ENCODE assay signal across 27 mouse cellular contexts in the genomic region with DNA sequence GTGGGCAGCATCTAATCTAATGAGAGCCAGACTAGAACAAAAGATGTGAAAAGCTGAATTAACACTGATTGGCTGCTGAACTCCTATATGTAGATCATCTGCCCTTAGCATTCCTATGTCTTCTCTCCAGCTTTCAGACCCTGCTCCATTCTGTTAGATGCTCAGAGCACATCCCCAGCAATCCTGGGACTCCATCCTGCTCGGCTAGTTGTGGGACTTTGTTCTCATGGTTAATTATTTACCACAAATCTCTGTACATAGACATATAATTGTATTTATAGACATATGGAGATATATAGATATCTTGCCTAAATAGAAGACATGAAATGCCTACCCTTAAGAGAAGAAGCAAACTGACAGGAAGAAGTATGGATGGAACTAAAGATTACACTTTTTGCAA. TPM values are rescaled to one million over a fixed set of nuclear protein-coding genes. Genes with fewer than 3 reads are reported as not detected.
DNase-seq lines count a peak whose midpoint lies in the region; ATAC-seq and TF ChIP-seq lines count a peak whose summit lies in the region.
"Had no signal": no experiment of that assay in that cellular context is flagged by ENCODE, and none has a peak within 500 bp of the region (broad histone marks: within the 10 kb centered on the region; RNA-seq: fewer than 3 reads in every experiment).

No protein-coding gene starts in this region.

- H3K4me3 ChIP-seq in liver, embryonic 14.5 days (ENCODE audit: insufficient read depth in 1 of 2, low read depth in 2 of 2, low read length in 2 of 2): no peak overlapping the region
- no peak overlapping the region for H3K4me3 ChIP-seq in liver, embryonic 11.5 days (ENCODE audit: low read depth, low read length)
- no peak overlapping the region for H3K4me3 ChIP-seq in intestine, embryonic 15.5 days (replicated peaks)
- no peak overlapping the region for H3K4me3 ChIP-seq in intestine, embryonic 16.5 days (ENCODE audit: low read length)
- H3K4me3 ChIP-seq: embryonic facial prominence, embryonic 10.5 days; embryonic facial prominence, embryonic 13.5 days; erythroblast, embryonic 14.5 days; forebrain, embryonic 12.5 days; forebrain, embryonic 15.5 days; heart, embryonic 10.5 days; heart, embryonic 13.5 days had no signal

- DNase-seq in liver, embryonic 14.5 days (ENCODE audit: low read depth in 3 of 3, low spot score in 3 of 3): no peak
- no peak for DNase-seq in liver, embryonic 11.5 days (ENCODE audit: low spot score)
- no peak for DNase-seq in thymus, postnatal 14 days
- DNase-seq: adrenal gland, adult 2 months; adrenal gland, postnatal 14 days; cerebellum, adult 11 months; cerebellum, adult 2 months; cerebellum, adult 9-11 months; cerebellum, postnatal 25 days; embryo, embryonic 11 days; gastrocnemius, postnatal 14 days; heart, adult 18-20 months; heart, postnatal 14 days; heart, postnatal 4 days had no signal

- no peak overlapping the region for H3K9ac ChIP-seq in liver, embryonic 14.5 days (replicated peaks)
- no peak overlapping the region for H3K9ac ChIP-seq in liver, embryonic 11.5 days (ENCODE audit: low read depth, low read length)
- no peak overlapping the region for H3K9ac ChIP-seq in intestine, embryonic 15.5 days
- no peak overlapping the region for H3K9ac ChIP-seq in intestine, embryonic 16.5 days (ENCODE audit: low read depth, low read length)
- H3K9ac ChIP-seq: embryonic facial prominence, embryonic 13.5 days; forebrain, embryonic 12.5 days; forebrain, embryonic 15.5 days; heart, embryonic 13.5 days; hindbrain, embryonic 14.5 days had no signal

- no peaks in the 10 kb centered on the region for H3K9me3 ChIP-seq in liver, embryonic 14.5 days (ENCODE audit: control insufficient read depth, low read length)
- no peaks in the 10 kb centered on the region for H3K9me3 ChIP-seq in liver, embryonic 11.5 days (ENCODE audit: control insufficient read depth, low read length)
- no peaks in the 10 kb centered on the region for H3K9me3 ChIP-seq in intestine, embryonic 15.5 days
- H3K9me3 ChIP-seq in intestine, embryonic 16.5 days (ENCODE audit: control insufficient read depth, low read length): no peaks in the 10 kb centered on the region
- H3K9me3 ChIP-seq: embryonic facial prominence, embryonic 10.5 days; embryonic facial prominence, embryonic 13.5 days; forebrain, embryonic 12.5 days; forebrain, embryonic 15.5 days; heart, embryonic 10.5 days; heart, embryonic 13.5 days had no signal

- H3K27me3 ChIP-seq in liver, embryonic 14.5 days (ENCODE audit: control insufficient read depth, insufficient read depth, low read length): no peaks in the 10 kb centered on the region
- no peaks in the 10 kb centered on the region for H3K27me3 ChIP-seq in liver, embryonic 11.5 days (replicated peaks; ENCODE audit: control insufficient read depth, insufficient read depth, low read length)
- no peaks in the 10 kb centered on the region for H3K27me3 ChIP-seq in intestine, embryonic 15.5 days (replicated peaks)
- H3K27me3 ChIP-seq in intestine, embryonic 16.5 days (replicated peaks; ENCODE audit: control insufficient read depth, insufficient read depth, low read length): no peaks in the 10 kb centered on the region
- H3K27me3 ChIP-seq: embryonic facial prominence, embryonic 13.5 days; forebrain, embryonic 12.5 days; forebrain, embryonic 15.5 days; heart, embryonic 13.5 days had no signal

- no peaks in the 10 kb centered on the region for H3K36me3 ChIP-seq in liver, embryonic 14.5 days (replicated peaks; ENCODE audit: control insufficient read depth, insufficient read depth, low read depth)
- no peaks in the 10 kb centered on the region for H3K36me3 ChIP-seq in liver, embryonic 11.5 days (ENCODE audit: control insufficient read depth, insufficient read depth, low read length)
- no peaks in the 10 kb centered on the region for H3K36me3 ChIP-seq in intestine, embryonic 15.5 days
- no peaks in the 10 kb centered on the region for H3K36me3 ChIP-seq in intestine, embryonic 16.5 days (ENCODE audit: control insufficient read depth, insufficient read depth, low read length)
- H3K36me3 ChIP-seq: embryonic facial prominence, embryonic 10.5 days; embryonic facial prominence, embryonic 13.5 days; forebrain, embryonic 12.5 days; forebrain, embryonic 15.5 days; heart, embryonic 10.5 days; heart, embryonic 13.5 days had no signal

- no peak overlapping the region for H3K27ac ChIP-seq in liver, embryonic 14.5 days
- H3K27ac ChIP-seq in liver, embryonic 11.5 days (ENCODE audit: low read depth, low read length): no peak overlapping the region
- no peak overlapping the region for H3K27ac ChIP-seq in intestine, embryonic 15.5 days
- H3K27ac ChIP-seq in intestine, embryonic 16.5 days (ENCODE audit: low read length): 0 out of 2 replicates have a peak overlapping the region, but pooled peaks have one; percentile 10
- H3K27ac ChIP-seq: embryonic facial prominence, embryonic 10.5 days; embryonic facial prominence, embryonic 13.5 days; forebrain, embryonic 12.5 days; forebrain, embryonic 15.5 days; heart, embryonic 10.5 days; heart, embryonic 13.5 days; hindbrain, embryonic 14.5 days; hindbrain, postnatal 0 days had no signal

- peaks cover 0 to 7% of the 10 kb centered on the region in 2 experiments; a peak in 2 of 4 replicates for H3K4me1 ChIP-seq in liver, embryonic 14.5 days (replicated peaks; ENCODE audit: control insufficient read depth in 2 of 2, insufficient read depth in 2 of 2, low read length in 1 of 2)
- H3K4me1 ChIP-seq in liver, embryonic 11.5 days (replicated peaks; ENCODE audit: control insufficient read depth, insufficient read depth, low read length): no peaks in the 10 kb centered on the region
- H3K4me1 ChIP-seq in intestine, embryonic 15.5 days (replicated peaks): no peaks in the 10 kb centered on the region
- H3K4me1 ChIP-seq in intestine, embryonic 16.5 days (ENCODE audit: control insufficient read depth, insufficient read depth, low read length): no peaks in the 10 kb centered on the region
- H3K4me1 ChIP-seq: embryonic facial prominence, embryonic 10.5 days; embryonic facial prominence, embryonic 13.5 days; forebrain, embryonic 12.5 days; forebrain, embryonic 15.5 days; heart, embryonic 10.5 days; heart, embryonic 13.5 days had no signal

- no peak overlapping the region for H3K4me2 ChIP-seq in liver, embryonic 14.5 days (ENCODE audit: low read depth)
- no peak overlapping the region for H3K4me2 ChIP-seq in liver, embryonic 11.5 days
- no peak overlapping the region for H3K4me2 ChIP-seq in intestine, embryonic 15.5 days (replicated peaks)
- no peak overlapping the region for H3K4me2 ChIP-seq in intestine, embryonic 16.5 days (ENCODE audit: low read depth, low read length)
- H3K4me2 ChIP-seq: embryonic facial prominence, embryonic 13.5 days; forebrain, embryonic 12.5 days; forebrain, embryonic 15.5 days; heart, embryonic 13.5 days; hindbrain, embryonic 14.5 days had no signal

- 0 out of 2 replicates have a peak, but pooled peaks have one; percentile 20 for TF ChIP-seq EP300 in liver, embryonic 14.5 days (IDR thresholded peaks at IDR 0.05; ENCODE audit: low read depth)

- no peak for TF ChIP-seq CTCF in liver, embryonic 14.5 days (IDR thresholded peaks at IDR 0.05; ENCODE audit: low read depth)

- ATAC-seq in liver, embryonic 14.5 days (ENCODE audit: insufficient read depth): no peak
- no peak for ATAC-seq in liver, embryonic 11.5 days (replicated peaks; ENCODE audit: low FRiP score)
- ATAC-seq in intestine, embryonic 15.5 days: peak; percentile 87
- ATAC-seq in intestine, embryonic 16.5 days: peak; percentile 87
- ATAC-seq in megakaryocyte-erythroid progenitor cell, adult 5-6 weeks (replicated peaks; ENCODE audit: low FRiP score, low TSS enrichment, poor library complexity, severe bottlenecking): peak; percentile 68; the same call in 1 of the 2 replicates
- ATAC-seq: CD4-positive, CD25-positive, alpha-beta regulatory T cell, adult 4 months; forebrain, embryonic 15.5 days; hindbrain, postnatal 0 days had no signal

- 40% methylated on average over 1 of the region's 1 CpGs for WGBS in liver, embryonic 14.5 days (ENCODE audit: insufficient replicate concordance)
- 51% methylated on average over 1 of the region's 1 CpGs for WGBS in liver, embryonic 11.5 days
- WGBS in intestine, embryonic 15.5 days: 45% methylated on average over 1 of the region's 1 CpGs
- WGBS in intestine, embryonic 16.5 days: 52% methylated on average over 1 of the region's 1 CpGs

RNA-seq across cellular contexts. Expression of a gene that starts 55.5 kb away (rescaled TPM):
- 2.6 and 2.9 TPM in 2 replicates for polyA plus RNA-seq in liver, embryonic 14.5 days (2012; rRNA removed)
- 3.2 and 3.6 TPM in 2 replicates for polyA plus RNA-seq in liver, embryonic 14.5 days (2014; fragmentation: Nextera tagmentation; extraction: Ambion mirVana)
- polyA plus RNA-seq in liver, embryonic 11.5 days (2014; fragmentation: Nextera tagmentation; extraction: Ambion mirVana): 5.6 and 5.9 TPM in 2 replicates
- polyA plus RNA-seq in intestine, embryonic 15.5 days (2015; fragmentation: Nextera tagmentation; extraction: Ambion mirVana): 7.5 and 8.0 TPM in 2 replicates
- polyA plus RNA-seq in intestine, embryonic 16.5 days (2015; fragmentation: Nextera tagmentation; extraction: Ambion mirVana): 4.9 and 5.1 TPM in 2 replicates
- 31.5 and 34.3 TPM in 2 replicates for total RNA-seq in megakaryocyte-erythroid progenitor cell, adult 5-6 weeks (2014; fragmentation: Nextera tagmentation)
- total RNA-seq in megakaryocyte-erythroid progenitor cell, adult 5-6 weeks (2017): 18.6 and 28.3 TPM in 2 replicates

RNA-seq across cellular contexts. Expression of a gene that starts 57.7 kb away (rescaled TPM):
- 10.6 and 18.7 TPM in 2 replicates for polyA plus RNA-seq in liver, embryonic 14.5 days (2012; rRNA removed)
- 27.5 and 31.3 TPM in 2 replicates for polyA plus RNA-seq in liver, embryonic 14.5 days (2014; fragmentation: Nextera tagmentation; extraction: Ambion mirVana)
- polyA plus RNA-seq in liver, embryonic 11.5 days (2014; fragmentation: Nextera tagmentation; extraction: Ambion mirVana): 63.5 and 69.3 TPM in 2 replicates
- polyA plus RNA-seq in intestine, embryonic 15.5 days (2015; fragmentation: Nextera tagmentation; extraction: Ambion mirVana): 17.3 and 18.8 TPM in 2 replicates
- polyA plus RNA-seq in intestine, embryonic 16.5 days (2015; fragmentation: Nextera tagmentation; extraction: Ambion mirVana): 16.7 and 18.5 TPM in 2 replicates
- total RNA-seq in megakaryocyte-erythroid progenitor cell, adult 5-6 weeks (2014; fragmentation: Nextera tagmentation): 124 and 164 TPM in 2 replicates
- 256 and 334 TPM in 2 replicates for total RNA-seq in megakaryocyte-erythroid progenitor cell, adult 5-6 weeks (2017)

Comparison
In these comparisons a context has a peak if more than half of its experiments do, and no peak if none do; other contexts are left out.
1. ATAC-seq: peak in intestine, embryonic 15.5 days (single experiment), intestine, embryonic 16.5 days (single experiment) and megakaryocyte-erythroid progenitor cell, adult 5-6 weeks (single experiment); none in liver, embryonic 14.5 days (single experiment) and liver, embryonic 11.5 days (single experiment).